Mouse (Mus musculus) liver, adult 2 months (tissue): ENCODE measurements around the gene Snhg11.

Source experiments
- CTCF ChIP-seq: fragments of 200-500 bp; IDR thresholded peaks from 2 replicates; pipeline ENCODE4 v1.5.1; 2011; ENCODE audit warnings: low read depth, low read length, control low read depth
- POLR2A ChIP-seq: fragments of 200-500 bp; IDR thresholded peaks from 2 replicates; pipeline ENCODE4 v1.6.1; 2011; ENCODE audit warnings: low read length, control low read depth; ENCODE audit not compliant: insufficient read depth; ENCODE audit errors: extremely low read depth

- no peak for TF ChIP-seq CTCF
- no peak for TF ChIP-seq POLR2A
Measured at GRCm38 (mm10) chr2:158373061-158373460, 2.4 kb upstream of the Snhg11 start.
